Mouse (Mus musculus) MEL (cell line): ENCODE measurements around the gene Gm4846.

ENCODE experiments used
- CTCF ChIP-seq, 3 experiments: IDR thresholded peaks in 2 of 3; conservative IDR thresholded peaks in 1 of 3; 2 replicates each; pipeline ENCODE4 v1.5.1; 2011 to 2012; ENCODE audit warnings: low read length in 3 of 3, low read depth in 2 of 3, mild to moderate bottlenecking in 2 of 3, improper control_type of control experiment in 1 of 3, inconsistent platforms in 1 of 3, mixed read lengths in 1 of 3, moderate library complexity in 1 of 3; ENCODE audit not compliant: control insufficient read depth in 1 of 3, insufficient read depth in 1 of 3, poor library complexity in 1 of 3, severe bottlenecking in 1 of 3
- E2F4 ChIP-seq: IDR thresholded peaks from 2 replicates; pipeline ENCODE4 v1.6.1; 2011; ENCODE audit warnings: low read depth, low read length, improper control_type of control experiment, borderline replicate concordance
- EP300 ChIP-seq, 2 experiments: IDR thresholded peaks; 2 replicates each; pipeline ENCODE4 v1.6.1; 2011; ENCODE audit warnings: improper control_type of control experiment in 2 of 2, low read length in 2 of 2, low read depth in 1 of 2, mild to moderate bottlenecking in 1 of 2
- MAX ChIP-seq: IDR thresholded peaks from 2 replicates; pipeline ENCODE4 v1.6.1; 2011; ENCODE audit warnings: low read length, improper control_type of control experiment
- MEF2A ChIP-seq: IDR thresholded peaks from 2 replicates; pipeline ENCODE4 v1.6.1; 2014; ENCODE audit warnings: low read depth, mild to moderate bottlenecking, inconsistent platforms, low read length, improper control_type of control experiment; ENCODE audit not compliant: poor library complexity, insufficient replicate concordance, severe bottlenecking; ENCODE audit errors: extremely low read depth
- MYB ChIP-seq: IDR thresholded peaks from 2 replicates; pipeline ENCODE4 v1.6.1; 2011; ENCODE audit warnings: mild to moderate bottlenecking, low read depth, low read length, improper control_type of control experiment
- POLR2A ChIP-seq, 2 experiments: IDR thresholded peaks; 2 replicates each; pipeline ENCODE4 v1.6.1; 2011 to 2012; ENCODE audit warnings: low read length in 2 of 2, mild to moderate bottlenecking in 2 of 2, control low read depth in 1 of 2, improper control_type of control experiment in 1 of 2, low read depth in 1 of 2, moderate library complexity in 1 of 2; ENCODE audit not compliant: control insufficient read depth in 1 of 2, insufficient read depth in 1 of 2, poor library complexity in 1 of 2
- POLR2AphosphoS5 ChIP-seq: IDR thresholded peaks from 2 replicates; pipeline ENCODE4 v1.6.1; 2012; ENCODE audit warnings: low read depth, borderline replicate concordance, mild to moderate bottlenecking, inconsistent platforms, low read length, moderate library complexity, mixed read lengths
- USF1 ChIP-seq: IDR thresholded peaks from 2 replicates; pipeline ENCODE4 v1.6.1; 2014; ENCODE audit warnings: low read depth, mild to moderate bottlenecking, inconsistent platforms, low read length, improper control_type of control experiment, moderate library complexity
- ZMIZ1 ChIP-seq: IDR thresholded peaks from 2 replicates; pipeline ENCODE4 v1.6.1; 2012; ENCODE audit warnings: low read depth, mild to moderate bottlenecking, inconsistent platforms, low read length, improper control_type of control experiment, moderate library complexity

- TF ChIP-seq CTCF (IDR thresholded peaks at IDR 0.05 in 2 of 3, conservative IDR thresholded peaks at IDR 0.05 in 1 of 3; ENCODE audit: control insufficient read depth in 1 of 3, insufficient read depth in 1 of 3, low read depth in 2 of 3, low read length in 3 of 3, poor library complexity in 1 of 3, severe bottlenecking in 1 of 3) (no peak), USF1 (no peak), POLR2A (IDR thresholded peaks at IDR 0.05; ENCODE audit: control insufficient read depth in 1 of 2, insufficient read depth in 1 of 2, low read depth in 1 of 2, low read length in 2 of 2, poor library complexity in 1 of 2) (no peak), E2F4 (no peak), ZMIZ1 (no peak), MEF2A (no peak), POLR2AphosphoS5 (no peak), MYB (no peak), MAX (no peak), EP300 (IDR thresholded peaks at IDR 0.05; ENCODE audit: low read depth in 1 of 2, low read length in 2 of 2) (no peak)
Measured at GRCm38 (mm10) chr1:166462544-166462943, 34.8 kb downstream of the Gm4846 start.
